Mouse (Mus musculus) stomach, embryonic 16.5 days (tissue): ENCODE results near the gene Pias4. TPM values are rescaled to one million over a fixed set of nuclear protein-coding genes. Genes with fewer than 3 reads are reported as not detected.
"Not testable (repeated sequence)": the region's sequence is repeated elsewhere in the genome, so short reads cannot be mapped to it uniquely, and the experiment has no call there.

ENCODE experiments used
- ATAC-seq: fragments of 200-750 bp; cut with Nextera tagmentation; 2 replicates; pipeline ENCODE4 v1.8.0; 2017; ENCODE audit warnings: moderate number of reproducible peaks, moderate TSS enrichment; ENCODE audit not compliant: insufficient read depth, low FRiP score
- H3K27ac ChIP-seq: fragments of 300-500 bp; sonication (generic); 2 replicates; pipeline ENCODE4 v1.5.1; 2014; ENCODE audit warnings: low read length
- H3K27me3 ChIP-seq: fragments of 300-500 bp; sonication (generic); 2 replicates; pipeline ENCODE4 v1.6.1; 2014; ENCODE audit warnings: low read length, control low read depth, mixed read lengths; ENCODE audit not compliant: control insufficient read depth, insufficient read depth
- H3K36me3 ChIP-seq: fragments of 300-500 bp; sonication (generic); 2 replicates; pipeline ENCODE4 v1.6.1; 2014; ENCODE audit warnings: low read length; ENCODE audit not compliant: control insufficient read depth, insufficient read depth
- H3K4me1 ChIP-seq: fragments of 300-500 bp; sonication (generic); 2 replicates; pipeline ENCODE4 v1.6.1; 2014; ENCODE audit warnings: low read length, control low read depth, mixed read lengths; ENCODE audit not compliant: control insufficient read depth, insufficient read depth
- H3K4me2 ChIP-seq: fragments of 300-500 bp; sonication (generic); 2 replicates; pipeline ENCODE4 v1.6.1; 2014; ENCODE audit warnings: low read depth, low read length, mixed read lengths
- H3K4me3 ChIP-seq: fragments of 300-500 bp; sonication (generic); replicated peaks from 2 replicates; pipeline ENCODE4 v1.5.1; 2014; ENCODE audit warnings: mild to moderate bottlenecking, low read length
- H3K9ac ChIP-seq: fragments of 300-500 bp; sonication (generic); 2 replicates; pipeline ENCODE4 v1.6.1; 2014; ENCODE audit warnings: low read length
- H3K9me3 ChIP-seq: fragments of 300-500 bp; sonication (generic); replicated peaks from 2 replicates; pipeline ENCODE4 v1.6.1; 2016; ENCODE audit warnings: low read length, control low read depth; ENCODE audit not compliant: control insufficient read depth
- WGBS: fragments of 180-500 bp; shearing (Covaris S2); extraction: QIAGEN DNeasy Blood & Tissue Kit; methylation state at CpG from one replicate; pipeline ENCODE4 v1.1.7; 2014; 5-methylcytosine and 5-hydroxymethylcytosine counted together
- polyA plus RNA-seq: library from polyadenylated mRNA; unstranded; fragments of >200 nt; fragmentation: Nextera tagmentation; extraction: Ambion mirVana; gene quantifications from 2 replicates; pipeline ENCODE4 v1.2.1, GENCODE M21; 2015

Gene Pias4
- polyA plus RNA-seq, 1 experiment from 2014 or later: 34.8 TPM

DNA sequence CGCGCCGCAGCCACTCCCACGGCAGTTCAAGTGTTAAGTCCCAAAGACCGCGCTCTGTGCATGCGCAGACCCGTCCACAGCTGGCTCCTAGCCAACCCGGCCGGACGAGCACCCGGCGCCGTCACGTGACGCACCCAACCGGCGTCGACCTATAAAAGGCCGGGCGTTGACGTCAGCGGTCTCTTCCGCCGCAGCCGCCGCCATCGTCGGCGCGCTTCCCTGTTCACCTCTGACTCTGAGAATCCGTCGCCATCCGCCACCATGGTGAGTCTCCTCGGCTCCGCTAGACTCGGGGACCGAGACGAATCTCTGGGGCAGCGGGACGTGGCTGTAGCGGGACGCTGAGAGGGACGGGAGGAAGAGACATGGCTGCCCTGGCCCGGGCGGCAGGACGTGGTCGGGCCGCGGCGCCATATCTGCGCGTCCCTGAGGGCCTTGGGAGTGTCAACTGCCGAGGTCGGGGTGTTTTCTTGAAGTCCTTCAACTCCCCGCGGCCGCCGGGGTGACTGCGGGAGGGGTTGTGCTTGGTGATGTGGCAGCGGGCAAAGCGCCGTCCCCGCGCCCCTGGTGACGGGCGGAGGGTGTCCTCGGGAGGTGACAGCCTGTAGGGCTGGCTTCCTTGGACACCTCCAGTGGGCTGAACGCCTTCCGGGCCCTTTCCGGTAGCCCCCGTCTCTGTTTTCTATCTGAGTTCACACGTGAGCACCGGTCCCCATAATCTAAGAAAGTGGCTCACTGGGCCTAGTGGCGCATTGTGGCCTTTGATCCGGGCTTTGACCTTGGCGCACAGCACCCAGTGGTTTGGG lies 8.9 kb upstream of the Pias4 start, which contains the start of gene Eef2:
Gene Eef2, plus strand, starts transcription at position 166 of the 806 bp plus-strand sequence.
- peaks cover 52% of the 10 kb centered on the region for H3K4me1 ChIP-seq
- no peaks in the 10 kb centered on the region for H3K9me3 ChIP-seq
- H3K36me3 ChIP-seq: peaks cover 36% of the 10 kb centered on the region
- H3K9ac ChIP-seq: peak within 1 kb of the TSS; percentile 99
- no peaks in the 10 kb centered on the region for H3K27me3 ChIP-seq
- under 1% methylated on average over 77 of the region's 77 CpGs for WGBS
- H3K4me2 ChIP-seq: peak within 1 kb of the TSS; percentile 80
- H3K4me3 ChIP-seq: peak within 1 kb of the TSS; percentile 99
- H3K27ac ChIP-seq: peak within 1 kb of the TSS; percentile 91
- peak; percentile 87 for ATAC-seq

DNA sequence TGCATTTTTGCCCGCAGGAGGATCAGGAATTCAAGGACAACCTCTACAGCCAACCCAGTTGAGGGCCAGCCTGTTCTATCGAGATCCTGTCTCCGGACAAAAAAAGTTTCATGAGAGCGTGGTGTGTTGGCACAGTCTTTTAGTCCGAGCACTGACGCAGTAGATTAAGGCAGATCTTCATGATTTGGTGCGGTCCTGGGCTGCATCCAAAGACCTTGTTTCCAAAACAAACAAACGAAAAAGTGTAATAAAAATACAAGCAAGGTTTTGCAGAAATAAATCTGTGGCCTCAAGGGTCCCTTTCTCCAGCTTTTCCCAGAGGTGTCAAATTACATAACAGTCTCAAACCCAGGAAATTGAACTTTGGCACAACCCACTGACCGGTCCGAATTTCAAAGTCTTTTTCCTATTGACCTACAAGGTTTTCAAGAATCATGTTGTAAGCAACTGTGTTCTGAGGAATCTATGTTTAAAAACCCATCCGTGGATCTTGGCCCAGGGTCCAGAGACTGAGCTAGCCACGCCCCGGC lies 8.3 kb upstream of the Pias4 start:
- peak overlapping the region; percentile 55; the same call in 1 of the 2 replicates for H3K9ac ChIP-seq

DNA sequence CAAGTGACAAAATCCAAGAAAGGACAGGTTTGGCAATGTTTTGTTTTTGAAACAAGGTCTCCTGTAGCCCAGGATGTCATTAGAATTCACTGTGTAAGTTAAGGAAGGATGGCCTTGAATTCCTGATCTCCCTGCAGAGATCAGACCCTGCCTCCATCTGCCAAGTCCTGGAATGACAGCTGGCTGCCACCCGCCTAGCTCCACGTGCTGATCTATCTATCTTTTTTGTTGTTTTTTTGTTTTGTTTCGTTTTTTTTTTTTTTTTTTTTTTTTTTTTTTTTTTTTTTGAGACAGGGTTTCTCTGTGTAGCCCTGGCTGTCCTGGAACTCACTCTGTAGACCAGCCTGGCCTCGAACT lies 7.6 kb upstream of the Pias4 start:
- H3K9me3 ChIP-seq, H3K27me3 ChIP-seq, ATAC-seq: not testable (repeated sequence)
- Histone ChIP-seq H3K4me2 (peak overlapping the region; percentile 52), H3K27ac (peak overlapping the region; percentile 61), H3K4me3 (peak overlapping the region; percentile 36; the same call in 1 of the 2 replicates), H3K9ac (peak overlapping the region; percentile 66; the same call in 1 of the 2 replicates), H3K36me3 (peaks cover 23% of the 10 kb centered on the region), H3K4me1 (peaks cover 48% of the 10 kb centered on the region)
- 7% methylated on average over 4 of the region's 4 CpGs for WGBS

More for the DNA sequence above, 8.3 kb upstream of the Pias4 start:
- peak; percentile 12 for ATAC-seq
- Histone ChIP-seq H3K9me3 (no peaks in the 10 kb centered on the region), H3K4me1 (peaks cover 49% of the 10 kb centered on the region), H3K4me2 (peak overlapping the region; percentile 52), H3K27ac (peak overlapping the region; percentile 73), H3K36me3 (peaks cover 29% of the 10 kb centered on the region), H3K4me3 (peak overlapping the region; percentile 99), H3K27me3 (no peaks in the 10 kb centered on the region)
- 1% methylated on average over 13 of the region's 13 CpGs for WGBS

DNA sequence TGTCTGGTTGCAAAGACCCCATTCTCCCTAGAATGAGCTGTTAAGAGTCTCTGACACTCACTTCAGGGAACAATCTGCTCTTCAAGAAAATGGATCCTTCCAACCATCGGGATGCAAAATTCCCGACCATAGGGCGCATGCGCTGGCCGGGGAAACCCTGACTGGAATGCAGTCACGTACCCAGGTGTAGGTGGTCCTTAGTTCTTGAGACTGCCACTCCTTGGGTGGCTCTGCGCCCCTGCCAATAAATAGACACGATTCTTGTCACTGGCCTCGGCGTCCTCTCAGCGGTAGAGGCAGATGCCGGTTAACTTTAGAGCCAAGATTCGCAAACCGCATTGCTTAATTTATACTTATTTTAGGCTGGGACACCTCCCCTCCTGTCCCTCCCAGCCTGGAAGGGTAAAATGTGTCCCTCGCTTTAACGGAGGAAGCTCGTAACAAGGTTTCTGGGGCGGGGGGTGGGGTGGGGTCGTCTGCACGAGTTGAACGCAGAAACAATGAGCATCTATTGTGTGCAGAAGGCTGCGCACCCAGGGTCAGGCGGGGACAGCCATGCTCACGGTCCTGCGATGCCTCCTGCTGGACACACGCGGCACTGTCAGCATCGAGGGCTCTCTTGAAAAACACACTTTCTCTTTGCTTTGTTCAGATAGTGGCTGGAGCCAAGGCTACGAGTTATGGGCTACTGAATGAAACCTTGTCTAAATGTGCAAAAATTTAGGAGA lies 7.1 kb upstream of the Pias4 start:
- peaks cover 46% of the 10 kb centered on the region for H3K4me1 ChIP-seq
- H3K4me3 ChIP-seq: peak overlapping the region; percentile 36
- 4% methylated on average over 29 of the region's 29 CpGs for WGBS
- H3K9me3 ChIP-seq: no peaks in the 10 kb centered on the region
- peak; percentile 43; the same call in 1 of the 2 replicates for ATAC-seq
- H3K27ac ChIP-seq: peak overlapping the region; percentile 61
- peak overlapping the region; percentile 52 for H3K4me2 ChIP-seq
- peak overlapping the region; percentile 66 for H3K9ac ChIP-seq
- H3K27me3 ChIP-seq: no peaks in the 10 kb centered on the region
- H3K36me3 ChIP-seq: peaks cover 17% of the 10 kb centered on the region

DNA sequence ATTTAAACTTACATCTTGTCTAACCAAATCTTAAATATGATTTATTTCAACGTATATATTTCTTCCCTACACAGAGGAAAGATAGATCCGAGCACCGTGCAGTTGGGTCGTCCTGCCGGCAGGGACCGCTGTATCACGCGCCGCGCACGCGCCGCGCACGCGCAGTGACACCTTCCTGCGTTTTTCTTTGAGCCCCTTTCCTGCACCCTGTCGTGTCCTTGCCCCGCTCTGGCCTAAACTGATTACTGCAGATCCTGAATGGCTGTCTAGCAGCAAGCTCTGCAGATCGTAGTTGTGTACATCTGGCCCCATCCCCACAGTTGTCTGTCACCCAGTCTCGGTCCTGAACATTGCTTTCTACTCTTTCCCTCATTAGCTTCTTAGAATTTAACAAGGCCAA lies 5.4 kb upstream of the Pias4 start:
- H3K9me3 ChIP-seq: no peaks in the 10 kb centered on the region
- H3K36me3 ChIP-seq: peaks cover under 1% of the 10 kb centered on the region; the same call in 1 of the 2 replicates
- peaks cover 42% of the 10 kb centered on the region for H3K4me1 ChIP-seq
- WGBS: 6% methylated on average over 21 of the region's 21 CpGs
- H3K9ac ChIP-seq: peak overlapping the region; percentile 75
- peak overlapping the region; percentile 18; the same call in 1 of the 2 replicates for H3K4me3 ChIP-seq
- H3K27me3 ChIP-seq: no peaks in the 10 kb centered on the region
- peak overlapping the region; percentile 42 for H3K4me2 ChIP-seq
- H3K27ac ChIP-seq: peak overlapping the region; percentile 85
- ATAC-seq: peak; percentile 32; the same call in 1 of the 2 replicates

DNA sequence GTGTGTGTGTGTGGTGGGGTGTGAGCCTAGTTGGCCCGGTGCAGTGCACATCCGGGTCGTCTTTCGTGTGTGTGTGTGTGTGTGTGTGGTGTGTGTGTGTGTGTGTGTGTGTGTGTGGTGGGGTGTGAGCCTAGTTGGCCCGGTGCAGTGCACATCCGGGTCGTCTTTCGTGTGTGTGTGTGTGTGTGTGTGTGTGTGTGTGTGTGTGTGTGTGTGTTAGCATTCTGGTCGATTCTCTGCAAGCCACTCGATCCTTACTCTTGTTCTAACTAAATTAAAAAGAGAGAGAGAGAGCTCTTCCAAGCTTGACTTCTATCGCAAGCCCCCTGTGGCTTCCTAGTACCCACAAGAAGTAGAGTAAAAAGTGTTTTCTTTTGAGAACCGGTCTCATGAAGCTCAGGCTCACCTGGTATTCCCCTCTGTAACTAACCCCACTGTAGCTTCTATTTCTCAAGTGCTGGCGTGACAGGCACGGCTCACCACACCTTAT lies 1.7 kb upstream of the Pias4 start:
- not testable (repeated sequence) for H3K36me3 ChIP-seq, H3K27me3 ChIP-seq, H3K9me3 ChIP-seq, H3K9ac ChIP-seq, H3K4me2 ChIP-seq, ATAC-seq
- peaks cover 29% of the 10 kb centered on the region for H3K4me1 ChIP-seq
- 38% methylated on average over 7 of the region's 14 CpGs for WGBS
- H3K4me3 ChIP-seq: 0 out of 2 replicates have a peak overlapping the region, but pooled peaks have one; percentile 10
- peak overlapping the region; percentile 79; the same call in 1 of the 2 replicates for H3K27ac ChIP-seq

DNA sequence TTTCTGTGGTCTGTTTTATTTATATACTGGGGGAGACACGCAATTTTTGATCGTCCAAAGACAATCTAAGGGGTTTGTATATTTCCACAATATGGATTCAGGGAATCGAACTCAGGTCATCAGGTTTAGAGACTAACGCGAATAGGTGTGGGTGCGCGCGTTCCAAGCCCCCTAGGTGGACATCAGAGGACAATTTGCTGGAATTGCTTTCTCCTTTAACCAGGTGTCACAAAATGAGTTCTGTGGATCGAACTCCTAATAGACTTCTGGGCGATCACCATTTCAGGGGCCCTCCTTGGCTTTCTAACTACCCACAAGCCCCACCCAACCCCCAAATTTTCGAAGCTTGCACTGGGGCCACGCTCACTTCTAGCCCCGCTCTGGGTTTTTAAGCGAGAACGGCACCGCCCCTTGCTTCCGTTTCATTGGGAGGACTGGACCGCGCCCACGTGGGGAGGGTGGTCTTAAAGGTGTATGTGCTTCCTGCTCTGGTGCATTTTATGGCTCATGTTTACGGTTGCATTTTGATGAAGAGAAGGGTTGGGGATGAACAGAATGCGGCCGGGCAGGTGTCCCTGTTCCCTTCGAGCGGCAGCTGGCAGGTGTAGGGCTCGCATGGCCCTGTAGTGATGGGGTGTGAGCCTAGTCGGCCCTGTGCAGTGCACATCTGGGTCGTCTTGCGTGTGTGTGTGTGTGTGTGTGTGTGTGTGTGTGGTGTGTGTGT lies 960 bp upstream of the Pias4 start:
- 2% methylated on average over 29 of the region's 29 CpGs for WGBS
- Histone ChIP-seq H3K4me3 (peak overlapping the region; percentile 86), H3K36me3 (0 out of 2 replicates have a peak, but pooled peaks cover 3% of the 10 kb centered on the region), H3K27me3 (no peaks in the 10 kb centered on the region), H3K27ac (peak overlapping the region; percentile 65), H3K9me3 (no peaks in the 10 kb centered on the region), H3K4me2 (peak overlapping the region; percentile 88), H3K4me1 (peaks cover 23% of the 10 kb centered on the region), H3K9ac (peak overlapping the region; percentile 78)
- peak; percentile 54; the same call in 1 of the 2 replicates for ATAC-seq

DNA sequence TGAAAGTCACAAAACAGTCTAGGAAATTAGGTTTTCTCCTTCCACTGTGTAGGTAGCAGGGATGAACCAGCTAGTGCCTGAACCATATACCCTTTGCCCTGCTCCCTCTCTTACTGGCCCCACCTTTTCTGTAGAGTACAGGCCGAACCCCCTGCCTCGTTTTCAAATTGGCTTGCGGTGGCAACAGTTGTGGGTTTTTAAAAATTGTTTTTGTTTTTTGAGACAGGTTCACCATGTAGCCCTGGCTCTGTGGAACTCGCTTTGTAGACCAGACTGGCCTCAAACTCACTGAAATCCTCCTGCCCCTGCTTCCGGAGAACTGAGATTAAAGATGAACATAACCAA lies 336 bp upstream of the Pias4 start:
- H3K4me3 ChIP-seq: peak overlapping the region; percentile 86
- WGBS: 7% methylated on average over 5 of the region's 5 CpGs
- peaks cover 17% of the 10 kb centered on the region for H3K4me1 ChIP-seq
- peak overlapping the region; percentile 65 for H3K27ac ChIP-seq
- peak; percentile 51 for ATAC-seq
- H3K9me3 ChIP-seq: no peaks in the 10 kb centered on the region
- no peaks in the 10 kb centered on the region for H3K27me3 ChIP-seq
- peaks cover 7% of the 10 kb centered on the region; the same call in 1 of the 2 replicates for H3K36me3 ChIP-seq
- peak overlapping the region; percentile 88 for H3K4me2 ChIP-seq
- peak overlapping the region; percentile 78 for H3K9ac ChIP-seq
